Mouse (Mus musculus) heart, adult 2 months (tissue): Measurements from ENCODE around the gene Atg5. TPM values are rescaled to one million over a fixed set of nuclear protein-coding genes. Genes with fewer than 3 reads are reported as not detected.

Experiments
- DNase-seq, 2 experiments: peaks; one replicate each; pipeline ENCODE4 v3.0.0; 2021
- H3K27ac ChIP-seq: fragments of 200-600 bp; 2 replicates; pipeline ENCODE4 v1.8.1; 2022
- H3K27me3 ChIP-seq: fragments of 200-500 bp; 2 replicates; pipeline ENCODE4 v1.6.1; 2012; ENCODE audit warnings: mild to moderate bottlenecking, low read length, inconsistent platforms, mixed read lengths; ENCODE audit not compliant: control insufficient read depth, insufficient read depth
- H3K36me3 ChIP-seq: fragments of 200-500 bp; 2 replicates; pipeline ENCODE4 v1.6.1; 2012; ENCODE audit warnings: low read length, inconsistent platforms; ENCODE audit not compliant: control insufficient read depth, insufficient read depth
- H3K4me1 ChIP-seq: fragments of 200-500 bp; 2 replicates; pipeline ENCODE4 v1.6.1; 2011; ENCODE audit warnings: low read length; ENCODE audit not compliant: control insufficient read depth, insufficient read depth
- H3K4me3 ChIP-seq: fragments of 200-600 bp; 2 replicates; pipeline ENCODE4 v1.8.1; 2022
- H3K79me2 ChIP-seq: fragments of 200-500 bp; replicated peaks from 2 replicates; pipeline ENCODE4 v1.6.1; 2012; ENCODE audit warnings: mild to moderate bottlenecking, inconsistent platforms, low read length, moderate library complexity, mixed read lengths; ENCODE audit not compliant: control insufficient read depth, insufficient read depth
- H3K9ac ChIP-seq: fragments of 200-500 bp; 2 replicates; pipeline ENCODE4 v1.6.1; 2012; ENCODE audit warnings: low read depth, mild to moderate bottlenecking, control low read depth, inconsistent platforms, low read length, mixed read lengths
- CTCF ChIP-seq: fragments of 200-600 bp; IDR thresholded peaks from 2 replicates; pipeline ENCODE4 v1.8.1; 2022; ENCODE audit warnings: antibody characterized with exemption, mild to moderate bottlenecking, moderate library complexity
- EP300 ChIP-seq: fragments of 200-500 bp; IDR thresholded peaks from 2 replicates; pipeline ENCODE4 v1.6.1; 2011; ENCODE audit warnings: low read depth, low read length, control low read depth; ENCODE audit not compliant: insufficient read depth
- POLR2A ChIP-seq: fragments of 200-500 bp; IDR thresholded peaks from 2 replicates; pipeline ENCODE4 v1.6.1; 2011; ENCODE audit warnings: mild to moderate bottlenecking, low read depth, low read length, control low read depth; ENCODE audit not compliant: insufficient read depth
- WGBS: fragments of 180-500 bp; shearing (Covaris S2); methylation state at CpG from one replicate; pipeline ENCODE4 v1.1.7; 2018; 5-methylcytosine and 5-hydroxymethylcytosine counted together
- intact Hi-C: fragments of 180-260 bp; cut with DNase I; formaldehyde crosslinking; loops from one replicate; pipeline ENCODE4 v1.15.1; 2025
- microRNA-seq, 2 experiments: library from miRNA; unstranded; fragments of <30 nt; microRNA quantifications; one replicate each; pipeline ENCODE4 v1.2.0; 2021
- polyA plus RNA-seq: library from polyadenylated mRNA; depleted of rRNA; stranded (reverse); fragments of >200 nt; gene quantifications from 2 replicates; pipeline ENCODE4 v1.2.3, GENCODE M21; 2012; rRNA removed
- total RNA-seq, 2 experiments: library from RNA; stranded (reverse); gene quantifications; 2 replicates each; pipeline ENCODE4 v1.2.3; 2021

The Atg5 gene
- total and polyA plus RNA-seq, 3 experiments: 6.5 to 15.4 (median 15.2) TPM

- TF ChIP-seq CTCF (no peak), EP300 (no peak), POLR2A (no peak)
- Histone ChIP-seq H3K36me3 (no peaks in the 10 kb centered on the region), H3K4me1 (no peaks in the 10 kb centered on the region), H3K27me3 (no peaks in the 10 kb centered on the region), H3K9ac (no peak overlapping the region), H3K79me2 (no peaks in the 10 kb centered on the region), H3K4me3 (no peak overlapping the region), H3K27ac (no peak overlapping the region)
- DNase-seq: no peak
- WGBS: 74% methylated on average over 10 of the region's 10 CpGs
- intact Hi-C loops: no loop called here
Observed at GRCm38 (mm10) chr10:44409054-44409453, 140.9 kb downstream of the Atg5 start.

GRCm38 (mm10) chr10:44409958-44410357 is 141.8 kb downstream of the Atg5 start:
- WGBS: 90% methylated on average over 11 of the region's 11 CpGs
- H3K27me3 ChIP-seq: no peaks in the 10 kb centered on the region
- no peaks in the 10 kb centered on the region for H3K4me1 ChIP-seq
- intact Hi-C loops: no loop called here
- no peak overlapping the region for H3K27ac ChIP-seq
- TF ChIP-seq CTCF (no peak), POLR2A (no peak), EP300 (no peak)
- no peaks in the 10 kb centered on the region for H3K79me2 ChIP-seq
- H3K4me3 ChIP-seq: no peak overlapping the region
- H3K36me3 ChIP-seq: no peaks in the 10 kb centered on the region
- H3K9ac ChIP-seq: no peak overlapping the region
- no peak for DNase-seq

Small RNA genes lying within 50 kb of the gene (microRNA-seq; reads per million reads assigned to microRNA genes)
- gene Mir1929: 0 to 1.5 reads per million in 2 experiments

Other genes with a start within 250 kb of the Atg5 start
- 1 to 10 TPM; 2.8 to 2.9 TPM for gene Crybg1, start 119.5 kb upstream of the Atg5 start, total RNA-seq
- 1.1 and 1.3 TPM in 2 replicates for gene Crybg1, start 119.5 kb upstream of the Atg5 start, polyA plus RNA-seq